Mouse (Mus musculus) liver, embryonic 12.5 days (tissue): ENCODE measurements around the gene Hacd2. TPM values are rescaled to one million over a fixed set of nuclear protein-coding genes. Genes with fewer than 3 reads are reported as not detected.

Source experiments
- polyA plus RNA-seq: library from polyadenylated mRNA; unstranded; fragments of >200 nt; fragmentation: Nextera tagmentation; extraction: Ambion mirVana; gene quantifications from 2 replicates; pipeline ENCODE4 v1.2.1, GENCODE M21; 2016

Hacd2 gene
- polyA plus RNA-seq, 1 experiment from 2014 or later: 82.9 TPM

Other genes starting within 250 kb of the Hacd2 start
- gene Adcy5, start 132.4 kb downstream of the Hacd2 start, polyA plus RNA-seq: 0.20 and 0.27 TPM in 2 replicates